Comparison of ENCODE assay signal across 22 mouse cellular contexts in the genomic region with DNA sequence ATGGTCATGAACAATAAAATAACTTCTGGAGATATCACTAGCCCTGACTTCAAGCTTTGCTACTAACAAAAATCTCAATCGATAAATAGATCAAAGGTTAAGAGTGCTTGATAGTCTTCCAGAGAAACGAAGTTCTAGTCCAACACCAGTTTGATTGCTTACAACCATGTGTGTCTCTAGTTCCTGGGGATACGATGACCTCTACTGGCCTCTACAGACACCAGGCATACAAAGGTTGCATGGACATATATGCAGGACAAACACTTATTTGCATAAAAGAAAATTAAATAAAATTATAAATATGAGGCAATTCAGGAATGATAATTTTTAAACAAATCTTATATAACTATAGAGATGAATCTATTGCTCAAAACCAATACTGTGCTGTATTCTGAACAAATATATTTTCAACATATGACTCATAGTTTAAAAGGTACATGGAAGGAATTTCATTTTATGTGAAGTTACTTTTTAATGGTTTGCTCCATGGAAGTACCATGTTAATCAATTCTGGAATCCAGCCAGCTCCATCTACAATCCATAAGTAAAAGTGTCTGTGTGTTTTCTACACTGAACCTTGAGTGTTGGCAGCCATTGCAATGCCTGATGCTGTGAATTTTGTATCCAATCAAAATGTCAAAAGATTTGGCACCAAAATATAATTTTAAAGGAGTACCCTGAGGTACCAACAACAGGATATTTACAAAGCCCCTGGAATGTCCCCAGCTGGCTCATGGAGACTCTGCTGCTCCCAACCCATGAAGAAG.
DNase-seq lines count a peak whose midpoint lies in the region; ATAC-seq and TF ChIP-seq lines count a peak whose summit lies in the region.
"Had no signal": no experiment of that assay in that cellular context is flagged by ENCODE, and none has a peak within 500 bp of the region (broad histone marks: within the 10 kb centered on the region; RNA-seq: fewer than 3 reads in every experiment).

No protein-coding gene starts in this region.

- TF ChIP-seq CTCF in heart, adult 2 months (IDR thresholded peaks at IDR 0.05) = 0 out of 2 replicates have a peak, but pooled peaks have one; percentile 14
- TF ChIP-seq CTCF in liver, postnatal 0 days (IDR thresholded peaks at IDR 0.05; ENCODE audit: low read depth) = peak; percentile 32; the same call in 1 of the 2 replicates

- no peak for TF ChIP-seq EP300 in heart, adult 2 months (IDR thresholded peaks at IDR 0.05; ENCODE audit: insufficient read depth, low read depth, low read length)
- no peak for TF ChIP-seq EP300 in liver, postnatal 0 days (IDR thresholded peaks at IDR 0.05; ENCODE audit: low read depth)

- intact Hi-C loops in heart, adult 2 months (cut with DNase I) = no loop called here
- intact Hi-C loops in heart, postnatal 10 days (cut with DNase I) = no loop called here

- no peak overlapping the region for H3K27ac ChIP-seq in heart, adult 2 months
- H3K27ac ChIP-seq in liver, postnatal 0 days (ENCODE audit: low read depth) = no peak overlapping the region
- H3K27ac ChIP-seq: embryonic facial prominence, embryonic 12.5 days; hindbrain, embryonic 14.5 days; kidney, embryonic 15.5 days; limb, embryonic 13.5 days; midbrain, embryonic 12.5 days; neural tube, embryonic 12.5 days had no signal

- no peaks in the 10 kb centered on the region for H3K9me3 ChIP-seq in liver, postnatal 0 days (ENCODE audit: low read length)
- H3K9me3 ChIP-seq: embryonic facial prominence, embryonic 12.5 days; kidney, embryonic 15.5 days; limb, embryonic 13.5 days; midbrain, embryonic 12.5 days; neural tube, embryonic 12.5 days had no signal

- DNase-seq in heart, adult 2 months = no peak
- DNase-seq in heart, postnatal 10 days = no peak
- no peak for DNase-seq in liver, postnatal 0 days
- DNase-seq in liver = no peak
- DNase-seq in NIH3T3 (ENCODE audit: low read depth) = peak; percentile 3
- no peak for DNase-seq in testis, postnatal 14 days (ENCODE audit: low spot score)
- DNase-seq in cerebellum, adult 9-11 months = no peak
- DNase-seq: adrenal gland, postnatal 36 days; cerebellum, adult 18-20 months; gastrocnemius, postnatal 14 days; lung, adult 2 months; lung, postnatal 4 days; spleen, adult 18-20 months; thymus, adult 2 months had no signal

- no peak overlapping the region for H3K4me2 ChIP-seq in liver, postnatal 0 days (ENCODE audit: low read depth, low read length)
- H3K4me2 ChIP-seq: embryonic facial prominence, embryonic 12.5 days; hindbrain, embryonic 14.5 days; kidney, embryonic 15.5 days; limb, embryonic 13.5 days; midbrain, embryonic 12.5 days; neural tube, embryonic 12.5 days had no signal

- no peaks in the 10 kb centered on the region for H3K36me3 ChIP-seq in heart, adult 2 months (ENCODE audit: control insufficient read depth, insufficient read depth, low read length)
- H3K36me3 ChIP-seq in liver, postnatal 0 days (replicated peaks; ENCODE audit: insufficient read depth, low read length) = no peaks in the 10 kb centered on the region
- H3K36me3 ChIP-seq: embryonic facial prominence, embryonic 12.5 days; kidney, embryonic 15.5 days; limb, embryonic 13.5 days; midbrain, embryonic 12.5 days; neural tube, embryonic 12.5 days had no signal

- WGBS in heart, adult 2 months = 66% methylated on average over 3 of the region's 3 CpGs
- WGBS in liver, postnatal 0 days (ENCODE audit: insufficient replicate concordance) = 68% methylated on average over 3 of the region's 3 CpGs

- no peak overlapping the region for H3K4me3 ChIP-seq in heart, adult 2 months
- no peak overlapping the region for H3K4me3 ChIP-seq in liver, postnatal 0 days (ENCODE audit: low read depth, low read length)
- H3K4me3 ChIP-seq: embryonic facial prominence, embryonic 12.5 days; erythroblast, embryonic 14.5 days; kidney, embryonic 15.5 days; limb, embryonic 13.5 days; midbrain, embryonic 12.5 days; neural tube, embryonic 12.5 days had no signal

- no peaks in the 10 kb centered on the region for H3K79me2 ChIP-seq in heart, adult 2 months (replicated peaks; ENCODE audit: control insufficient read depth, insufficient read depth, low read length)

- no peak overlapping the region for H3K9ac ChIP-seq in heart, adult 2 months (ENCODE audit: low read depth, low read length)
- H3K9ac ChIP-seq in liver, postnatal 0 days (replicated peaks) = no peak overlapping the region
- H3K9ac ChIP-seq: embryonic facial prominence, embryonic 12.5 days; hindbrain, embryonic 14.5 days; kidney, embryonic 15.5 days; limb, embryonic 13.5 days; midbrain, embryonic 12.5 days; neural tube, embryonic 12.5 days had no signal

- TF ChIP-seq POLR2A in heart, adult 2 months (IDR thresholded peaks at IDR 0.05; ENCODE audit: insufficient read depth, low read depth, low read length) = no peak

- no peak for ATAC-seq in liver, postnatal 0 days
- ATAC-seq in megakaryocyte progenitor cell, adult 5-6 weeks (replicated peaks; ENCODE audit: poor library complexity) = 0 out of 2 replicates have a peak, but pooled peaks have one; percentile 44

- no peaks in the 10 kb centered on the region for H3K27me3 ChIP-seq in heart, adult 2 months (ENCODE audit: control insufficient read depth, insufficient read depth, low read length)
- H3K27me3 ChIP-seq in liver, postnatal 0 days (ENCODE audit: insufficient read depth, low read length) = no peaks in the 10 kb centered on the region
- H3K27me3 ChIP-seq: embryonic facial prominence, embryonic 12.5 days; kidney, embryonic 15.5 days; limb, embryonic 13.5 days; midbrain, embryonic 12.5 days; neural tube, embryonic 12.5 days had no signal

- no peaks in the 10 kb centered on the region for H3K4me1 ChIP-seq in heart, adult 2 months (ENCODE audit: control insufficient read depth, insufficient read depth, low read length)
- H3K4me1 ChIP-seq in liver, postnatal 0 days (ENCODE audit: insufficient read depth) = no peaks in the 10 kb centered on the region
- H3K4me1 ChIP-seq: embryonic facial prominence, embryonic 12.5 days; kidney, embryonic 15.5 days; limb, embryonic 13.5 days; midbrain, embryonic 12.5 days; neural tube, embryonic 12.5 days had no signal
